Mouse (Mus musculus): ENCODE results near the gene Kcnn3. TPM values are rescaled to one million over a fixed set of nuclear protein-coding genes. Genes with fewer than 3 reads are reported as not detected.

Gene Kcnn3
- polyA plus RNA-seq, 1 experiment = 13.8 TPM

DNA sequence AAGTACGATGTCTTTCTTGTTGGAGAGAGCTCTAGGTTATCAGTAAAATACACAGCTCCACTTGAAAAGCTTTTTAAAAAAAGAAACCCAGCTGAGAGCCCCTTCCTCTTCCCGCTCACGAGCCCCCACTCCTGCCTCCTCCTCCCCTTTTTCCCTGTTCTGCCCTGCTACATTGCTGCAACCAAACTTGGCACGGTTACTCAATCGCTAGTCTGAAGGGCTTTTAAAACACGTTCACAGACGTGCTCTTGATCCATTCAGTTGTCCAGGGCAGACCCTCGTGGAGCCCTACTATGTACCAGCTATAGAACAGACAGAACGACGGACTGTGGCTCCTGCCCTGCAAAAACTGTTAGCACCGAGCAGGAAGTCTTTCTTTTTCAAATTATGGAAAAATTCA is 72.8 kb downstream of the Kcnn3 start:
- TF ChIP-seq POLR2A (IDR thresholded peaks at IDR 0.05; ENCODE audit: borderline replicate concordance, extremely low read depth, insufficient read depth, insufficient read length, poor library complexity, severe bottlenecking) (no peak), CTCF (IDR thresholded peaks at IDR 0.05; ENCODE audit: borderline replicate concordance, extremely low read depth, insufficient read depth, insufficient read length) (no peak)
- peak; percentile 52 for DNase-seq (ENCODE audit: low read depth)

DNA sequence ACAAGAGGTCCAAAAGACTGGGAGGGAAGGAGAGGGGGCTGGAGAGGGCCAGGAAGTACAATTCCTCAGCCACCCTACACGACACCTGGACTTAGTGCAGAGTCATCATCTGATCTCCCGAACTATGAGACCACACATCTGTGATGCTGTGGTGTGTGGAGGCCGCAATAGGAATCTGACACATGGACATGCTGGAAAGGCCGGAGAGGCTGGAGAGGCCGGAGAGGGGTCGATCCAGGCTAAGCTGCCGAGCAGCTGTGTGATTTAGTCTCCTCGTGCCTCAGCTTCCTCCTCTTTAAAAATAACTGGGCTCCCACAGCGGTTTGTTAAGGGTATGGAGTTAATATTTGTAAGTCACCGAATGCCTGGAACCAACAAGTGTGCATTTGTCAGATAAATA is 73.6 kb downstream of the Kcnn3 start:
- TF ChIP-seq POLR2A (IDR thresholded peaks at IDR 0.05; ENCODE audit: borderline replicate concordance, extremely low read depth, insufficient read depth, insufficient read length, poor library complexity, severe bottlenecking) (no peak), CTCF (IDR thresholded peaks at IDR 0.05; ENCODE audit: borderline replicate concordance, extremely low read depth, insufficient read depth, insufficient read length) (no peak)

DNA sequence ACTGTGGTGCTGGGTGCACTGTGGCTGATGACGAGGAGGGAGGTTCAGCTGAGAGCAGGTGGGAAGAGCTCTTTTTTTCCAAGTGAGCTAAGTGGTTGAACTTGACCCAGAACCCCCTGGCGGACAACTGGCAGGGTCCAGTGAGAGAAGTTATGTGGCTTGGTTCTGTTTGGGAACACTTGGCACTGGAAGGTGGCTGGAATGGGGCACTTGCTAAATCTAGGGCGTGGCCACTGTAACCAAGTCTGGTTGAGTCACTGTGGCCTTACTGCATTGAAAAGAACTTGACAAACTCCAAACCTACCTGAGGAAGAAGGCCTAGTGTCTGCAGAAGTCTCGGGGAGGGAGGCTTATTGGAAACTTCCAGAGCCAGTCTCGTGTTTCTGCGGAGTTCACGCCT is 78.4 kb downstream of the Kcnn3 start:
- no peak for DNase-seq (ENCODE audit: low read depth)
- TF ChIP-seq POLR2A (IDR thresholded peaks at IDR 0.05; ENCODE audit: borderline replicate concordance, extremely low read depth, insufficient read depth, insufficient read length, poor library complexity, severe bottlenecking) (no peak), CTCF (IDR thresholded peaks at IDR 0.05; ENCODE audit: borderline replicate concordance, extremely low read depth, insufficient read depth, insufficient read length) (no peak)

More for the DNA sequence above, 73.6 kb downstream of the Kcnn3 start:
- no peak for DNase-seq (ENCODE audit: low read depth)

DNA sequence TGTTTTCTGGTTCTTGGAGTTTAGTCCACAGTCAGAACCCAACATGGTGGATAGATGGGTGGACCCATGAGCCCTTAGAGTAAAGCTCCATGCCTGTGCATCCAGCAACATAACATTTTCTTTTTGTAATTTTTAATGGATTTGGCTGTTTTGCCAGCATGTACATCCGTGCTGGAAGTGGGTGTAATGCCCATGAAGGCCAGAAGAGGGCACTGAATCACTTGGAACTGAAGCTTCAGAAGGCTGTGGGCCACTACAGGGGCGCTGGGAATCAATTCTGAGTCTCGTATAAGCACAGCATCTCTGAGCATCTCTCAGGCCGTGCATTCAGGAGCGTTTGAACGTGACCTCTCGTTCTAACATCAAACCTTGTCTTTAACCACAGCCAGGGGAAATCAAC is 79.0 kb downstream of the Kcnn3 start:
- no peak for DNase-seq (ENCODE audit: low read depth)
- TF ChIP-seq CTCF (IDR thresholded peaks at IDR 0.05; ENCODE audit: borderline replicate concordance, extremely low read depth, insufficient read depth, insufficient read length) (peak; percentile 14; the same call in 1 of the 2 replicates), POLR2A (IDR thresholded peaks at IDR 0.05; ENCODE audit: borderline replicate concordance, extremely low read depth, insufficient read depth, insufficient read length, poor library complexity, severe bottlenecking) (no peak)

DNA sequence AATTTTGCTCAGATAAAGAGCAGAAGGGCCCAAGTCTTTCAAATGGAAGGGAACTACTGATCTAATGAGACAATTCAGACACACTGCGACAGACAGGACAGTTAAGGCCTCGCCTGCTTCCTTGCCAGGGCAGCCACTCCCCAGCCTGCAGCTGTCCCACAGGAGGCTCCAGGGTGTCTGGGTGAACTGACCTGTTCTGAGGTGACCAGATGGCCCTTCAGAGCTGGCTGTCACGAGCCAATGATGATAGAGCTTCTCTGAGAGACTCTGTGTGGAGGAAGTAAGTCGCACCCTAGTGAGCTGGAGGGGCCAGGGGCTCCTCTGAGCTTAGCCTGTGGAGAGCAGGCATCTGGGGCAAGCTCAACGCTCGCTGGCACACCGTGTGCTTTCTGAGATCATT is 81.1 kb downstream of the Kcnn3 start:
- DNase-seq (ENCODE audit: low read depth) = no peak
- TF ChIP-seq CTCF (IDR thresholded peaks at IDR 0.05; ENCODE audit: borderline replicate concordance, extremely low read depth, insufficient read depth, insufficient read length) (no peak), POLR2A (IDR thresholded peaks at IDR 0.05; ENCODE audit: borderline replicate concordance, extremely low read depth, insufficient read depth, insufficient read length, poor library complexity, severe bottlenecking) (no peak)

DNA sequence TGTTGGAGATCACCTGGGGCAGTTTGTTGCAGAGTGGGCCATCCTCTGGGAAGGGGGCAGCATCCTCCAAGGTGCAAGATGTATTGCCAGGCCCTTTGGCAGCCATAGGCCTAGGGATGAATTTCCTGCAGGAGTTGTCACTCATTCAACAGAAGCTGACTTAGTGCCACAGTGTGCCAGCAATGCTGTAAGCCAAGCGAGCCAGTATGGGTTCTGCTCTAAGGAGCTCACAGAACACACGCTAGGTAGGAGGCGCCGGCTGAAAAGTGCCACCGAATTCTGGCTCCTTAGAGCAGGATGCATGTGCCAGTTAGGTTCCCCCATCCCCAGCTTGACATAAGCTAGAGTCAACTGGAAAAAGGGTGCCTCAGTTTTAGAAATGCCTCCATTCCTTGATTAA is 83.3 kb downstream of the Kcnn3 start:
- DNase-seq (ENCODE audit: low read depth) = peak; percentile 27
- TF ChIP-seq POLR2A (IDR thresholded peaks at IDR 0.05; ENCODE audit: borderline replicate concordance, extremely low read depth, insufficient read depth, insufficient read length, poor library complexity, severe bottlenecking) = no peak
- TF ChIP-seq CTCF (IDR thresholded peaks at IDR 0.05; ENCODE audit: borderline replicate concordance, extremely low read depth, insufficient read depth, insufficient read length) = no peak

DNA sequence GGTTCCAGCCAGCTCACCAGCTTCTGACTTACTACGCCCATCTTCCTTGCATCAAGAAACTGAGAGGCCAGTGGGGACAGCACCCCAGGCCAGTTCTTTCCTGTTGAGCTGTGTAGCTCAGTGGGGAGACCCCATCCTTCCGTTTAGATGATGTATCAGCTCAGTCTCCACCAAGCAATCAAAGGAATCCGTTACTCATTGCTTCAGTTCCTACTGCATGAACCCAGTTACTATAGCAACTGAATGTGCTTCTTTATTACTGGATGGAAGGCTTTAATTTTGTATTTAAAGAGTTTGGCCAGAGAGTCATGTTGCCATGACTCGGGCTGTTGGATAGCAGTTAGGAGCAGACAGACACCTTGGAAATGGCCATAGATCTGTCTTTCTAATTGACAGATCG is 85.3 kb downstream of the Kcnn3 start:
- DNase-seq (ENCODE audit: low read depth) = no peak

DNA sequence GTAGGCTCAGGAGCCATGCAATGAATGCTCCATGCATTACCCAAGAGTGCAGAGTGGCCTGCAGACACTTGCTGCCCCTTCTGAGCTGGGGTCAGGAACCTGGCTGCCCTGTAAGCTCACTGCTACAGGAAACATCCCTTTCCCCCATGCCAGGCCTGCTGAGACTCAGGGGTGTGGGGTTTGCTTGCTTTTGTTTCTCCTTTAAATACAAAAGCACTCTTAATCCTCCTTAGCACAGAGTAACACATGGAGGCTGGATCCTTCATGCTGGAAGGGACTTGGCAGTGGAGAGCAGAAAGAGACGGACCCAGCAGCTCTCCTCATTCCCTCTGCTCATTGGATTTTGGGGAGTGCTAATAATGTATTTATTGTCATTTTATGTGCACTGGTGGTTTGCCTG is 87.4 kb downstream of the Kcnn3 start:
- DNase-seq (ENCODE audit: low read depth) = peak; percentile 83
- TF ChIP-seq POLR2A (IDR thresholded peaks at IDR 0.05; ENCODE audit: borderline replicate concordance, extremely low read depth, insufficient read depth, insufficient read length, poor library complexity, severe bottlenecking) (no peak), CTCF (IDR thresholded peaks at IDR 0.05; ENCODE audit: borderline replicate concordance, extremely low read depth, insufficient read depth, insufficient read length) (no peak)

More for the DNA sequence above, 85.3 kb downstream of the Kcnn3 start:
- no peak for TF ChIP-seq CTCF (IDR thresholded peaks at IDR 0.05; ENCODE audit: borderline replicate concordance, extremely low read depth, insufficient read depth, insufficient read length)
- no peak for TF ChIP-seq POLR2A (IDR thresholded peaks at IDR 0.05; ENCODE audit: borderline replicate concordance, extremely low read depth, insufficient read depth, insufficient read length, poor library complexity, severe bottlenecking)

DNA sequence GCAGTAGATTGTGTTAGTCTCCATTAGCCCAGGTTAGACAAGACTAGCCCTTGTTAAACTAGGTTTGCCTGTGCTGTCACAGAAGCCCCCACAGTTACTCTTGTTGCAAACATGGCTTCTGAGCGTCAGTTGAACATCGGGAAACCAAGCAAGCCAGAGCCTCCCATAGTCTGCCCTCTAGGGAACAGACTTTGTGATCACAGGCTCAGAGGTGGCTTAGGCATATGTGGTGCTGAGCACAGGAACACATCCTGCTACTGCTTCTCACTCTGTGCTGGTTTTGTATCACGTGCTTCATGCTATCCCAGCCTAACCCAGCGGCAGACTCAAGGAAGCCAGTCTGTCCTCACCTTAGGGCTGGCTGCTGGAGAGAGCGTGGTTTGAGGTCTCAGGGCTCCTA is 92.1 kb downstream of the Kcnn3 start:
- TF ChIP-seq CTCF (IDR thresholded peaks at IDR 0.05; ENCODE audit: borderline replicate concordance, extremely low read depth, insufficient read depth, insufficient read length) (no peak), POLR2A (IDR thresholded peaks at IDR 0.05; ENCODE audit: borderline replicate concordance, extremely low read depth, insufficient read depth, insufficient read length, poor library complexity, severe bottlenecking) (no peak)
- no peak for DNase-seq (ENCODE audit: low read depth)

DNA sequence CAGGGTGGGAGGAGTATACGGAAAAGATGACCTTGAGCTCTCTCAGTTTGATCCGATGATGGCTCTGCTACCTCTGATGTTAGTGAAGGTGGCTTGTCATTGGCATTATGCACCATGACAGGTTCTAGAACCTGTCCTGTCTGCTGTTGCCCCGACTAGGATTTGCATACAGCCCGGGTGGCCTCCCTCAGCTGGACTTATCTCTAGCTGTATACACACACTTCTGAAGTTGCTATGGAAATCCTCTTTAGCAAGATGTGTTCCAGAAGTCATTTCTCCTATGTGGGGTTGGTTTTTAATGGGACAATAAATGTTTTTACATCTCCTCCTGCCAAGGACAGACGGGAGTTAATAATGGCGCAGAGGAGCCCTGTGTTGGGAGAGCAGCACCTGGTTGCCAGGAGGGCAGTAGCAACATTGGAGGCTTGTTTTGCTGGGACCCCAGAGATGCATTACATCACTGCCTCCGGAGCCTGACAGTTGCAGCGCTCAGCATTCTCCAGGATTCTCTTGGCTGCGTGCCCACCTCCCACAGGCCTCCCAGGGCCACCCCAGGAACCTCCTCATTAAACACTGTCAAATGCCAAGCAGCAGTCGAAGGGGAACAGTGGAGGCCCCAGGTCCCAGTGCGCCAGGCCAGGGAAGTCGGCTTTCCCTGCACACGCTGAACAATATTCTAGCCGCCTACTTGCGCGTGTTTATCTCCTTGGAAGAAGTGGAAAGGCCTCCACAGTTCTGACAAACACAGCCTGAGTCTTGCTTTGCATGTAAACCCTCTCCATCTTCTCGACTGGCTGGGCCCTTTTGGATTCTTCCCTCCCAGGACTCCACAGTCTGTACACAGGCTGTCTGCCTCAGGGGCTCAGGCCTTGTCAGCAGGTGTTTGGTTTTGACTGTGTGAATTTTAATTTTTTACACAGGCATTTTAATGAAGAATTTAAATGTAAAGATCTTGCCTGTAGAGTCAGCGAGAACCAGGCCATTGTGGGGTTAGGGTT is 93.9 kb downstream of the Kcnn3 start:
- DNase-seq (ENCODE audit: low read depth) = peak; percentile 96
- TF ChIP-seq POLR2A (IDR thresholded peaks at IDR 0.05; ENCODE audit: borderline replicate concordance, extremely low read depth, insufficient read depth, insufficient read length, poor library complexity, severe bottlenecking) = no peak
- no peak for TF ChIP-seq CTCF (IDR thresholded peaks at IDR 0.05; ENCODE audit: borderline replicate concordance, extremely low read depth, insufficient read depth, insufficient read length)

DNA sequence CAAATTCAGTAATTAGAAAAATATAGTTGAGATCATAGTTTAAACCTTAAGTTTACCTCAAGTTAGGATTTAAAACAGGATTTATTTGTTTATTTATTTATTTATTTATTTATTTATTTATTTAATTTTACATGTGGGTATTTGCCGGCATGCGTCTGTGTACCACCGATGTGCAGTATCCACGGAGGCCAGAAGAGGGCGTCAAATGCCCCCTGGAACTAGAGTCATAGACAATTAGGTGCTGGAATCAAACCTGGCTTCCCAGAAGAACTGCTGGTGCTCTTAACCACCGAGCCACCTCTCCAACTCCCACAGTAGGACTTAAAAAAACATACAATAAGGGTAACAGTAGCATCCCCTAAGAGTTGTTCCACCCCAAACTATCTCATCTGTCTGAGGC is 96.9 kb downstream of the Kcnn3 start:
- no peak for DNase-seq (ENCODE audit: low read depth)
- peak; percentile 22; the same call in 1 of the 2 replicates for TF ChIP-seq CTCF (IDR thresholded peaks at IDR 0.05; ENCODE audit: borderline replicate concordance, extremely low read depth, insufficient read depth, insufficient read length)
- no peak for TF ChIP-seq POLR2A (IDR thresholded peaks at IDR 0.05; ENCODE audit: borderline replicate concordance, extremely low read depth, insufficient read depth, insufficient read length, poor library complexity, severe bottlenecking)

DNA sequence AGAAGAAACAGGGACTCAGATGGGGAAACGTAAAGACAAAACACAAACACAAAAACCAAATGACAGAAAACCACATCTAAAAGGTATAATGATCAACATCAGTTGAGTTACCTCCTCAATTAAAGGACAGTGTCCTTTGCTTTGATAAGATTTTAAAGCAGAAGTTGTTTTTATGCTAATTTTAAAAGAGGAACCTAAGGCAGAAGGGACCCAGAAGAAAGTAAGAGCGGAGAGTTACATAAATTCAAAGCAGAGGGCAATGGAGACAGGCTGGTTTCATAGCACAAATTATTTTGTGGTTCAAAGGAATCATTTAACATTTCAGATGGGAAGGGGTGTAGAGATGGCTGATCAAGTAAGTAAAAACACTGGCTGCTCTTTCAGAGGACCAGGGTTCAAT is 97.4 kb downstream of the Kcnn3 start:
- TF ChIP-seq POLR2A (IDR thresholded peaks at IDR 0.05; ENCODE audit: borderline replicate concordance, extremely low read depth, insufficient read depth, insufficient read length, poor library complexity, severe bottlenecking) (no peak), CTCF (IDR thresholded peaks at IDR 0.05; ENCODE audit: borderline replicate concordance, extremely low read depth, insufficient read depth, insufficient read length) (no peak)
- DNase-seq (ENCODE audit: low read depth) = no peak
